Mouse (Mus musculus): ENCODE measurements around the gene Cdh24.

- TF ChIP-seq POLR2A (IDR thresholded peaks at IDR 0.05; ENCODE audit: control insufficient read depth, extremely low read depth, insufficient read depth, low read length, poor library complexity) (no peak), CTCF (IDR thresholded peaks at IDR 0.05; ENCODE audit: borderline replicate concordance, control insufficient read depth, extremely low read depth, insufficient read depth, low read length, poor library complexity) (peak; percentile 85; the same call in 1 of the 2 replicates)
These were observed 4.2 kb downstream of the Cdh24 start for GRCm38 (mm10) chr14:54636954-54637353.
